Mouse (Mus musculus) bone marrow, adult 2 months (tissue): ENCODE measurements around the gene Cd3g. TPM values are rescaled to one million over a fixed set of nuclear protein-coding genes. Genes with fewer than 3 reads are reported as not detected.

Experiments
- H3K27ac ChIP-seq: fragments of 200-500 bp; 2 replicates; pipeline ENCODE4 v1.5.1; 2012; ENCODE audit warnings: low read depth, mild to moderate bottlenecking, control low read depth, inconsistent platforms, low read length; ENCODE audit not compliant: control insufficient read depth, poor library complexity, insufficient read depth
- H3K4me1 ChIP-seq: fragments of 200-500 bp; 2 replicates; pipeline ENCODE4 v1.6.1; 2011; ENCODE audit warnings: low read length; ENCODE audit not compliant: control insufficient read depth, insufficient read depth
- H3K4me3 ChIP-seq: fragments of 200-500 bp; replicated peaks from 2 replicates; pipeline ENCODE3; 2011; ENCODE audit warnings: mild to moderate bottlenecking, low read depth, low read length, control low read depth; ENCODE audit not compliant: control insufficient read depth
- CTCF ChIP-seq: fragments of 200-500 bp; IDR thresholded peaks from 2 replicates; pipeline ENCODE4 v1.5.1; 2011; ENCODE audit warnings: low read length, control low read depth; ENCODE audit not compliant: control insufficient read depth, insufficient read depth
- POLR2A ChIP-seq: fragments of 200-500 bp; IDR thresholded peaks from 2 replicates; pipeline ENCODE4 v1.6.1; 2011; ENCODE audit warnings: low read depth, mild to moderate bottlenecking, control low read depth, low read length, borderline replicate concordance; ENCODE audit not compliant: control insufficient read depth
- WGBS: fragments of 180-500 bp; shearing (Covaris S2); methylation state at CpG from one replicate; pipeline ENCODE4 v1.1.7; 2018; 5-methylcytosine and 5-hydroxymethylcytosine counted together
- polyA plus RNA-seq: library from polyadenylated mRNA; stranded (reverse); fragments of >200 nt; gene quantifications from 2 replicates; pipeline ENCODE4 v1.2.4, GENCODE M21; 2011; ENCODE audit warnings: low replicate concordance; ENCODE audit not compliant: missing spikeins, insufficient read depth, insufficient read length

The Cd3g gene
- polyA plus RNA-seq, 1 experiment: 7.0 TPM

DNA sequence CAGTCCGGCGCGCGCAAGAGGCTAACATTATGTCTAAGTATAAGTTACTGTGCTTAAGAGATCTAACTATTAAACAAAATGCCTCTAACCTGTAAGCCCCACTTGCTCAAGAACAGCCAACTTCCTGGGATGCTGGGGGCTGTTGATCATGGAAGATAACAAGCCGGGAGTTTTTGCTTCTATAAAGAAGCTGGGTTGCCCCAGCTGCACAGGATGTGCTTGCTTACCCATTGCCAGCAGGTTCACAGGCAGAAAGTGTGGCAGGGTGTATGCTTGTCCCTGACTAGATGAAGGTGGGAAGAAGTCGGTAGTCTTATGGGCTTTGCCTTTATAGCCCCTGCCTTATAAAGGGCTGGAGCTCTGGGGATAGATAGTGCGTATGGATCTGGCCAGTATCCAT is 16.4 kb upstream of the Cd3g start:
- Histone ChIP-seq H3K4me1 (no peaks in the 10 kb centered on the region), H3K4me3 (no peak overlapping the region), H3K27ac (no peak overlapping the region)
- no peak for TF ChIP-seq CTCF
- TF ChIP-seq POLR2A: no peak
- WGBS: 85% methylated on average over 7 of the region's 7 CpGs

DNA sequence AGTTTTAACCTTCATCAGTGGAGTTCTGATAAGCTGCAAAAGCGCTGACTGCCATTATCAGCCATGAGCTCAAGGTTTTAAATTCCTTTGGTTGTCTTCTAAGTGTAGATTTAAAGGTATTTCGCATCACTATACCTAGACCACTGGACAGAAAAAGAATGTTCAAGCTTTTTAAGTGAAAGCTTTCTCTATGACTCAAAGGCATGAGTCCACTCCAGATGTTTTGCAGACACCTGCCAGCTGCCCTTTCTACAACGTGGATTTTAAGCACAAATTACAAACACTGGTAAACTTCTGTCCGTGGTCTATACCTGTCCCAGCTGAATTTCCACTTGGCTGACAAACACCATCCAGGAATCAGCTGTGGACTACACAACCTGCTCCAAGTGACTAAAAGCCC is 14.7 kb upstream of the Cd3g start:
- no peak for TF ChIP-seq CTCF
- no peak for TF ChIP-seq POLR2A
- Histone ChIP-seq H3K27ac (no peak overlapping the region), H3K4me1 (no peaks in the 10 kb centered on the region), H3K4me3 (no peak overlapping the region)
- 73% methylated on average over 4 of the region's 4 CpGs for WGBS

DNA sequence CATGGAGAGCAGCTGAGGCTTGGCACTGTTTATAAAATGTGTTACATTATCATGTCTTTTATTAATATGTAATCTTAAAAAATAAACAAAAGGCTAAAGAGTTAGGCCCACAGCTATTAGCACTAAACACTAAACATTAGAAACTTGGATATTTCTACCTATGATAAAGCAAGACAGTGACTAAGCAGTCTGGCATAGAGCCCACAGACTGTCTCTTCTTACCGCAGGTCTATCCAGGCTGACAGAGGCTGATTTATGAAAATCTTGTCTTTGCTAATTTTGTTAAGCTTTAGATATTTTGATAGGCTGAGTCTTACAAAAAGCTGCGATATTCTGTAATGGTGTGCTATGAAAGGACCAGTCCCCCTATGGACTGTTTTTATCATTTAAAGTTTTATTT is 13.0 kb upstream of the Cd3g start:
- no peak overlapping the region for H3K4me3 ChIP-seq
- TF ChIP-seq CTCF (no peak), POLR2A (no peak)
- H3K4me1 ChIP-seq: no peaks in the 10 kb centered on the region
- WGBS: 58% methylated on average over 2 of the region's 2 CpGs
- H3K27ac ChIP-seq: no peak overlapping the region

DNA sequence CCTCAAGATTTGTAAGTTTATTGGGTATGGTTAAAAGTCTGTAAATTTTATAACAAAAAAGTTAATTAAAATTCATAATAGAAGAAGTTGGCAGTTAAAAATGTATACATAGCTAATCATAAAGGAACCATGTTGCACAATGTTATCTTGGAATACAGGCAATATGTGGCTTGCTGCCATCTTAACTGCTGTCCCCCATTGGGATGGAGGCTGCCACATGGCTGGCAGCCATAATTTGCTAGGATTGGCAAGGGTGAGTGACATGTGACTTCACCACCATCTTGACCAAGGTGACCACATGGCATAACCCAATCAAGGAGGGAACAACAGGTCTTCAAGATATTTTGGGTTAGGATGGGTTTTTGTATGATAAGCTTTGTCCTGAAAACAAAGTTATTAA is 12.0 kb upstream of the Cd3g start:
- TF ChIP-seq CTCF (no peak), POLR2A (no peak)
- H3K4me1 ChIP-seq: no peaks in the 10 kb centered on the region
- H3K27ac ChIP-seq: no peak overlapping the region

DNA sequence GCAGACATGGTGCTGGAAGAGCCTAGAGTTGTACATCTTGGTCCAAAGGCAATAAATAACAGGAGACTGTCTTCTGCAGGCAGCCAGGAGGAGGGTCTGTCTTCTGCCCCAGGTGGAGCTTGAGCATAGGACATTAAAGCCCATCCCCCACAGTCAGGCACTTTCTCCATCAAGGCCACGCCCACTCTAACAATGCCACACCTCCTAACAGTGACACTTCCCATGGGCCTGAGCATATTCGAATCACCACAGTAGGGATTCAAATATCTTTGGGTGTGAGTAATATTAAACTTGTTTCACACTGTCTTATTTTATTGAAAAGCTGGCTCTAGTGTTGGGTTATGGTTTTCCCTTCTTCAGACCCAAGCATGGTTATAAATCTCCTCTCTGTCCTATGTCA is 11.6 kb upstream of the Cd3g start:
- WGBS: 81% methylated on average over 2 of the region's 2 CpGs
- Histone ChIP-seq H3K4me3 (no peak overlapping the region), H3K27ac (no peak overlapping the region), H3K4me1 (peaks cover 2% of the 10 kb centered on the region)
- TF ChIP-seq CTCF (no peak), POLR2A (no peak)

More for the DNA sequence above, 12.0 kb upstream of the Cd3g start:
- H3K4me3 ChIP-seq: no peak overlapping the region

DNA sequence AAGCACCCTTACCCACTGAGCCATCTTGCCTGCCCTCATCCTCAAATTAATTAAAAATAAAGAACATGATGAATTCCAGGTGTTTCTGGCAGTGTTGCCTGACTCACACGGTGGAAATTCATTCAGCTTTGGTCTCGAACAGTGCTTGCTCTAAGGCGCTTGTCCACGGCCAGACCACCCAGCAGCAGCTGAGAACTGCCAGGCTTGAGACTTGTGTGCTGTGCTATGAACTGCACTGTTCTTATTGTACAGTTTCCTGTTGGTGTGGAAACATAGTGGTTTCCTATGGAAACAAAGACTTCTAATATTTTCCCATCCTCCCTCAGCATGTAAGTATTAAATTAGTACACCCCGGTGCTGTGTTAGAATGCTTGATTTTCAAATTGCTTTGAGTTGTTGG is 6.7 kb upstream of the Cd3g start:
- TF ChIP-seq CTCF (no peak), POLR2A (no peak)
- Histone ChIP-seq H3K4me3 (no peak overlapping the region), H3K27ac (peak overlapping the region; percentile 73), H3K4me1 (peaks cover 3% of the 10 kb centered on the region)
- WGBS: 10% methylated on average over 5 of the region's 5 CpGs

DNA sequence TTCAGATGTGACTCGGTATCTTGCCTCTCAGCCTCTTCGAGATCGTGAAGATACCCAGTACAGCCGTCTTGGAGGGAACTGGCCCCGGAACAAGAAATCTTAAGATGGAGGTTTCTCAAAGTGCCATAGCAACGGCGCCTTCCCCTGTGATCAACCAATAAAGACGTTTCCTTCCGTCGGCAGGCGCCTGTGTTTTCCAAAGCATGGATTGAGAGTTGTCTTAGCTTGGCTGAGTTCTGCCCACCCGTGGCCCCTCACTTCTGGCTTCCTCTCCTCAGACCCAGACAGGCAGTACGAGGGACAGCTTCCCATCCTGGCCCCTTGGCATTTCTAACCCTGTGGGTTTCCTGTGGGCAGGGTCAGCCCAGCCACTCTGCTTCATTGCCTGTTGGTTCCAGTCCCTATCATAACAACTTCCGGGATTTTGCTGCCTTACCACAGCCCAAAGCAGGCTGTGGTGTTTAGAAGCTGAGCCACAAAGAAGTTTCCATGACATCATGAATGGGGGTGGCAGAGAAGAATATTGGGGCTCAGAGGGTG is 6.1 kb upstream of the Cd3g start:
- peak overlapping the region; percentile 73 for H3K27ac ChIP-seq
- TF ChIP-seq POLR2A (peak; percentile 50; the same call in 1 of the 2 replicates), CTCF (no peak)
- peak overlapping the region; percentile 34 for H3K4me3 ChIP-seq
- 2% methylated on average over 14 of the region's 14 CpGs for WGBS
- H3K4me1 ChIP-seq: peaks cover 3% of the 10 kb centered on the region

DNA sequence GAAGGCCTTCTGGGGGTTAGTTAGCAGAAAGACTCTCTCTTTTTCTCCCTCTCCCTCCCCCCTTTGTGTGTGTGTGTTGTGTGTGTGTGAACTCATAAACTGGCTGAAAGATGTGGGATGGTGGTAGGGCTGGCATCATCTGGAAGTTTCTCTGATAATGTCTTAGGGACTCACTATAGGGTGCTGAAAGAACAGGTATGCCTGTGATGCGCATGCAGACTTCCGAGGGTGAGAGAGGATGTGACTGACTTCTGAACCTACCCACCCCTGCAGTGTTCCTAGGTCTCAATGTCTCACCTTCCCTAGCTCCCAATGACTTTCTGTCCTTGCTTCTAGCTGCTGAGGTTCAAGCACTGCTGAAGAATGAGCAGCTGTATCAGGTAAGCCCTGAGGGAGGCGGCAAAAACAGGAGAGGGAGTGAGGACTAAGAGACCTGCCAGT is 5.5 kb upstream of the Cd3g start:
- 50% methylated on average over 3 of the region's 3 CpGs for WGBS
- Histone ChIP-seq H3K27ac (peak overlapping the region; percentile 73), H3K4me3 (peak overlapping the region; percentile 34), H3K4me1 (peaks cover 5% of the 10 kb centered on the region)
- TF ChIP-seq CTCF: no peak
- TF ChIP-seq POLR2A: no peak

DNA sequence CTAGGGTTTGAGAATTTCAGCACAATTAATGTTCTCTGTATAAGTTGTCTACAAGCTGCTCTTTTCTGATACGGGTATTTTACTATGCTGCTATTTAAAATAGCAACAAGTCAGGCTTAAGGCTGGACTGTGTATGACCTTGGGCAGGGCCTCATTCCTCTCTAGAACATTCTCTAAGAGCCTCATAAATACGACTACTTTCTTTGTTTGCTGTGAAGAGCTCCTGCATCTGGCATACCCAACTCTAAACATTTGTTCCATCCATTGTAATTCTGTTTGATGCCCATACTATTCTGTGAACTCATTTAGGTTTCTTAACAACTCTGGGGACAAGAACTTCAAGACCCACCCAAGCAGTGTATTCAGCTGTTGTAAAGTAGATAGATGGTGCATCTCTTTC is 2.8 kb upstream of the Cd3g start:
- Histone ChIP-seq H3K27ac (no peak overlapping the region), H3K4me3 (no peak overlapping the region), H3K4me1 (peaks cover 5% of the 10 kb centered on the region)
- TF ChIP-seq CTCF: no peak
- TF ChIP-seq POLR2A: no peak
- WGBS: 82% methylated on average over 2 of the region's 2 CpGs
